Mouse (Mus musculus): ENCODE results near the gene Gtdc1.

Gene Gtdc1

GRCm38 (mm10) chr2:44927482-44927811, at the start of gene Gtdc1:
TSS of gene Gtdc1 (minus strand) at chr2:44927657.
- DNase-seq: no peak

DNA sequence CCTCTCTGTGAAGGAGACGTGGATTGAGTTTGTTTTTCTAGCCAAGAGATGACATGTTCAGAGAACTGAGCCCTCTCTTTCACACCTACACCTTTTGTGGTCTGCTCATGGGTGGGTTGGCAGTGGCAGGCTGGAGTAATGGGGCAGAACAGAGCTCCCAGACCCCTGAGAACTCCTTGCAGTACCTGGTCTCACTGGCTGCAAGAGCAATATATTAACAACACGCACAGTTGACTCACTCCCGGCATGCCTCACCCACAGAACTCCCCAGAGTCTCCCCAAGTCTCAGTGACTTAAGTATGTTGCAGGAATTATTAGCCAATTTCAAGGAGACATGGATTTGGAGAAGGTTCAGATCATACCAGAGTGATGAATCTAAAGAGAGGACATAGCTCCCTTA, 49.6 kb upstream of the Gtdc1 start:
- DNase-seq: no peak

GRCm38 (mm10) chr2:44976484-44976883, 49.0 kb upstream of the Gtdc1 start:
- no peak for DNase-seq

- no peak for DNase-seq
Observed at GRCm38 (mm10) chr2:44973828-44974227, 46.4 kb upstream of the Gtdc1 start.

- DNase-seq: no peak
Observed at GRCm38 (mm10) chr2:44970087-44970646, 42.7 kb upstream of the Gtdc1 start.

DNA sequence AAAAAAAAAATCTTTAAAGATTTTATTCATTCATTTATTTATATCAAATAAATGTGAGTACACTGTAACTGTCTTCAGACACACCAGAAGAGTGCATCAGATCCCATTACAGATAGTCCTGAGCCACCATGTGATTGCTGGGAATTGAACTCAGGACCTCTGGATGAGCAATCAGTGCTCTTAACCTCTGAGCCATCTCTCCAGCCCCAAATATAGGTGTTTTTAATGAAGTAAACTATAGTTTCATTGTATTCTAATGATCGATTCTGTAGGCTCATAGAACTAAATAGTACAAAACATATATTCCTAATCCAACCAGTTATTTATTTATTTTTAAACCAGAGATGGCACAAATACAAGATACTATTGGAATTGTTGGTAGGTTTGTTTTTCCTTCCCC, 42.2 kb upstream of the Gtdc1 start:
- no peak for DNase-seq

DNA sequence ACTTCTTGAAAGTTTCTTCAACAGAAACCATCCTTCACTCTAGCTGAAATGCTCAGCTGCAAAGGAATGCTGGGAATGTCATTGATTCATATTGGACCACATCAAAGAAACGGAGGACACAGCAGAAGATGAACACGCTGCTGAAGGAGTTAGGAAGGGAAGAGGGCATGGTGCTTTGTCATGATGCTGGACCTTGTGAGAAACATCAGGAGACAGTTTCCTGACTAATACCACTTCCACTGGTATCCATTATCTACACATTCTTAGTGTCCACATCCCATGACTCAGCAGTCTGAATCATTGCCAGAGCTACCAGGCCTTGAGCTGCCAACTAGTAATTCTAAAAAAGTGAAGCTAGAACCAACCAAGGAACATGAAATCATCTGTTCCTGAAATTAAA, 41.8 kb upstream of the Gtdc1 start:
- DNase-seq: no peak

- no peak for DNase-seq
Observed at GRCm38 (mm10) chr2:44965834-44966555, 38.5 kb upstream of the Gtdc1 start.

DNA sequence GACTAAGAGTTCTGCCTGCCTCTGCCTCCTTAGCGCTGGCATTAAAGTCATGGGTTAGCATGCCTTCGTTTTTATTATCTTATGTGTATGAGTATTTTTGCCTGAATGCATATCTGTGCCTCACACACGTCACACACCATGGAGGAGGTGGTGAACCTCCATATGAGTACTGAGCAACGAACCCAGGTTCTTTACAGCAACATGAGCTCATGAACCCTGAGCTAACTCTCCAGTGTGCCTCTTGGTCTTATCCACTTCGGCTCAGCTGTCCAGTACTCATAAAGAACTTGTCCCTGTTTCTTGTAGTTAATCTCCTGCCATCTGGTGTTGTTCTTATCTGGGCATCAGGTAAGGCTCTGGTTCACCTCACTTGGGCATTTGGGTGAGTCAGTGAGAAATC, 35.2 kb upstream of the Gtdc1 start:
- DNase-seq: no peak

DNA sequence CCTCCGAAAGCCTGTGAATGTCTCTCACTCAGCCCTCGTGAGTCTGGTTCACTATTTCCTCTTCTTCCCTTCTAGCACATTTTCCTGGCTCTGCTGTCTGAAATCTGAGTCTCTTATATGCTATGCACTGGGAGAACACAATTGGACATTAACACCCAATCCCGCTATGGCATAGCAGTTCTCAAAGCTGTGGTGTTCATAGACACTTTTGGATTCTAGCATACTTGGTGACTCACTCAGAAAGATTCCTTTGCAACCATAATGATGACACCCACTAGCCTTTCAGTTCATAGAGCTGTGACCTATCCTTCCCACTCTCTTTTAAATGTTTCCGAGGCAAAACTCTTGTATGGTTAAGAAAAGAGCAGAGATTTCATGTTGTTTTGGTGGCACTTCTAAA, 33.7 kb upstream of the Gtdc1 start:
- DNase-seq: no peak

DNA sequence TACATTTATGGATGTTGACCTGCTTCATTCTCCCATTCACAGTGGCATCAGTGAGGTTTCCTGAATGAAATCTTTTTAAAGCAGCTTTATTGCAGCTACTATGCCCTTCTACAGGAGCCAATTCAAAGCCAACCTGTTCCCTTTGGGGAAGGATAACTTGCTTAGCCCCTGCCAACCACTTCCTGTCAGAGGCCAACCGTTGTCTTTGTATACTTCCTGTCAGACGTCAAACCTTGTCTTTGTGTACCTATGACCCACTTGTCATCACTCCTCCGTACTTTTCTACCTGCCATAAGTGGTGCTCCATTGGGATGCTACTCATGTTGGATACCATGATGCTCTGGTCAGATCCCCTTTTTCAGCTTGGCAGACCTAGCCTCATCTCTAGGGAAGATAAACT, 33.1 kb upstream of the Gtdc1 start:
- DNase-seq: no peak

- no peak for DNase-seq
Observed at GRCm38 (mm10) chr2:44957329-44957797, 29.9 kb upstream of the Gtdc1 start.

GRCm38 (mm10) chr2:44956232-44956631, 28.8 kb upstream of the Gtdc1 start:
- no peak for DNase-seq

- no peak for DNase-seq
Observed at GRCm38 (mm10) chr2:44955506-44955905, 28.0 kb upstream of the Gtdc1 start.

GRCm38 (mm10) chr2:44954180-44954579, 26.7 kb upstream of the Gtdc1 start:
- no peak for DNase-seq

GRCm38 (mm10) chr2:44952830-44953422, 25.5 kb upstream of the Gtdc1 start:
- no peak for DNase-seq

DNA sequence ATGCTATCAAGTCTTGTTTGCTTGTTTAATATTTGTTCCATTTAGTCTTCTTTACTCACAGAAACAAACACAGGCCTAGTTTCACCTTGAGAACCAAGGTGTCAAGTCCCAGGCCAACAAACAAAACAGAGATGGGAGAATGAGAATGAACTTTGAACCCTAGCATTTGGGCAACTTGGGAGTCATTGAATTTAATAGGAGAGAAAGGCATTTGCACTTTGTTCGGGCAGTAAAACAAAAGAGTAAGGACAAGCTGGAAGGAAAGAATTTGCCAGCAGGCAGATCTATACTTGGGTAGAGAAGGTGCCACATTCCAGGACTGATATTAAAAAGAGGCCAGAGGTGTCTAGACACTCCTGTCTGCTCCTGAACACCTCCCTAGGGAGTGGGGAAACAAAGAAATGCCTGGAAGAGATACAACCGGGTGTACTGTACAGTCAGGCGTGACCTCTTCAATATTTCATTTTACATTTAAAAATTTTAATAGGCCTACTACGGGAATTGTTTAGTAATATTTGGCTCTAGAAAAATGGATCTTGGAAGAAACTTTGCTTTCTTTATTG, 24.3 kb upstream of the Gtdc1 start:
- DNase-seq: no peak

GRCm38 (mm10) chr2:44944689-44945088, 17.2 kb upstream of the Gtdc1 start:
- no peak for DNase-seq

DNA sequence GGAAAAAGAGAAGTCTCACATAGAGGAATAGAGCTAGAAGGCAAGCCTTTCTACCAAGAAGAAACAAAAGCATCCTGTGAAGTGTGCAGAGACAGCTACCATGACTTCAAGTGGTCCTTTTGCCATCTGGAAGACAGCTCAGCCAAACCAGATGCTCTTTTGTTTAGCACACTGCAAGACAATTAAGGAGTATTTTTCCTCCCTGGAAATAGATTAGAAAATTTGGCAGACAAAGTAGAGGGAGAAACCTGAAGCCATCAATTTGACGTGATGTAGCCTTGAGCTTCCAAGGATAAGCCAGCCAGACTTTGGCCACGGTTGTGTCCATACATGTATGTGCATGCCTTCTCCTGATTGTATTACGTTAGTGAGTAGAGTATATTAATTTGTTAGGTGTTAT, 3.5 kb upstream of the Gtdc1 start:
- no peak for DNase-seq

DNA sequence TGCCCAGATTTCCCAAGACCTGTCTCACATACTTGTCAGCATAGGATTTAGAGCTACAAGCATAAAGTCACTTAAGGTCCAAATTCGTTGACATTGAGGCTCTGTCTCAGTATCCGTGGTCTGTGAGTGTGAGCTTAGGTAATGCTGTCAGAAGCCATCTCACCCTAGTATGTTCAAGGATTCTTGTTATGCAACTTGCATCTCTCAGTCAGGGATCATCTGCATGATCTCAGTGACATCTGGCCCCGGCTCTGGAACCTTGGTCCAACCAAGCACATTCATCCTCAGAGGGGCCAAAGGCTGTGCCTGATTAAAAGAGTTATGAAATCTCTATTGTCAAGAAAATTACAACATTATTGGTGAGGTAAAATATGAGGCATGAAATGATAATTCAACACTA, 1.2 kb upstream of the Gtdc1 start:
- DNase-seq: no peak

DNA sequence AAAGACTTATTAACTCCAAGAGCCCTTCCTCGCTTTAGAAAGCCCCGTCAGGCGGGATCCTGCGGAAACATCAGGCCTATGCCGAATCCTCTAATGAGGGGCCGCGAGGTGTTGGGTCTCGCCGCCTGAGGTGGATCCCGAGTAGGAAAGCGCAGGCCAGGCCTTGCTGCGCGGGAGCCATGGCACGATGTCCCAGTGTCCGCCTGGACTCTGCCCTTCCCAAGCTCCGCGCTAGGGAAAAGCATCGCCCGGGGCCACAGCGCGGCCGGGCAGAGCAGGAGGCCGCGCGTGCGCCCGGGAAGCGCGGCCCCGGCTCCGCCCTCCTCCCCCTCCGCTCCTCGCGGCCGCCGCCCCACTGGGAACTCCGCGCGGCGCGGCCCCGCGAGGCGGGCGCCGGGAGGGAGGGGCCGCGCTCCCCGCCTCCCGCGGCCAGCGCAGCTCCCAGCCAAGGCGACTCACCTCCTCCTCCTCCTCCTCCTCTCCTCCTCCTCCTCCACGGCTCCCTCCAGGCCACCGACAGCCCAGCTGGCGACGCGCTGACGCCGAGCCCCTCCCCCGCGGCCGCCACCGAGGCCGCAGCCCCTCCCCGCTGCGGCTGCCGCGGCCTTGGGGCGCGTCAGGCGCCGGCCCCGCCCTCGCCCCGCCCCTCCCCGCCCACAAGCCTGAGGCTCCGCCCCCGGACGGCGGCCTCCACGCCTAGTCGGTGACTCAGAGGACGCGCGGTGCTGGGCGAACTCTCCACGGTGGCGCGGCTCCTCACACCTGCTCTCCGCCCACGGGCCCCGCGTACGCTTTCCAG, 575 bp downstream of the Gtdc1 start:
- peak; percentile 89 for DNase-seq

DNA sequence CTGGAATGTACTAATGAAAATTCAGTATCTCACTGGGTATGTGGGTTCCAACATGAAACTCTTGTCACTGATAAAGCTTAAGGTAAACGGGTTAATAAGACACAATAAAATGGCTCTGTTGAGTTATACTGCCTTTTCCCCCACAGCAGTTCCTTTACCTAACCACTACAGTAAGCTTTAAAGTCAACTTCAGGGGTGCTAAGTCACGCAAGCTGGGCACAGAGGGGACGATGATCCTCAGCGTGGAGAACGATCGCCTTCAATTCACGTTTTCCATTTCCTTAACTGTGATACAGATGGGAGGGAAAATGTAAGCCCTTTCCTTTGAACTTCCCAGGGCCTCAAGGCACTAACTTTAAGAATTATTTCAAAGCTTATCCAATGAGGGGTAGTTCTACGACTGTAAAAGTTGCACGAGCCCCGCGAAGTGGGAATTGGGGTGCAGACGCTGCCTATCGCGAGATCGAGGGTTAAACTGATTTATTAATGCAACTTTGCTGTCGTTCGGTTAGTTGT, 1.2 kb downstream of the Gtdc1 start:
- DNase-seq: no peak

GRCm38 (mm10) chr2:44924618-44925017, 2.8 kb downstream of the Gtdc1 start:
- DNase-seq: no peak

Measured in right cerebral cortex, postnatal 14 days (tissue).